Mouse (Mus musculus) gastrocnemius, adult 2 months (tissue): ENCODE measurements at regions not wholly inside any gene's neighbourhood (a gene's known extent, or its start where the extent isn't known, plus 50 kb on each side); places are given as distances from the start of the nearest gene placed in this dataset.
"Not testable (repeated sequence)": the region's sequence is repeated elsewhere in the genome, so short reads cannot be mapped to it uniquely, and the experiment has no call there.

Source experiments
- DNase-seq: peaks from one replicate; pipeline ENCODE4 v3.0.0; 2022
- H3K27ac ChIP-seq: fragments of 200-600 bp; 2 replicates; pipeline ENCODE4 v1.8.1; 2022; ENCODE audit warnings: mild to moderate bottlenecking
- H3K4me3 ChIP-seq: fragments of 200-600 bp; 2 replicates; pipeline ENCODE4 v1.8.1; 2022; ENCODE audit warnings: mild to moderate bottlenecking, moderate library complexity
- CTCF ChIP-seq: fragments of 200-600 bp; IDR thresholded peaks from 2 replicates; pipeline ENCODE4 v1.8.1; 2022; ENCODE audit warnings: antibody characterized with exemption, mild to moderate bottlenecking, moderate library complexity
- intact Hi-C: fragments of 180-260 bp; cut with DNase I; formaldehyde crosslinking; loops from one replicate; pipeline ENCODE4 v1.15.1; 2025

DNA sequence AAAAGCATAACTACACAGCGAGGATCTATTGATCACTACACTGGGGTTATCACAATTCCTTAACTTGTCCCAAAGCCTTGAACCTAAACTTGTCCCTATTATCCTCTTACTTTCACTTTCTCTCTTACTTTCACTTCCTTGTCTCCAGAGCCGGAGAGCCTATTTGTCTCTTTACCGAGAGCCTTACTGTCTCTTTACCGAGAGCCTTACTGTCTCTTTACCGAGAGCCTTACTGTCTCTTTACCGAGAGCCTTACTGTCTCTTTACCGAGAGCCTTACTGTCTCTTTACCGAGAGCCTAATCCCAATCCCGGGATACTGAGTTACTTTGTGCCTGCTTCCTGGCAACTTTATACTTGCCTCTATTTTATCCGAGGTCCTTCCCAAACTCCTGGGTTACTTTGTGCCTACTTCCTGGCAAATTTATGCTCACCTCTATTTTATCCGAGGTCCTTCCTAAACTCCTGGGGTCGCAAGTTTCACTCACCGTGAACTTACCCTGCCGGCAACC, 335.3 kb upstream of the Ccng1 start:
- intact Hi-C loops, H3K4me3 ChIP-seq, DNase-seq, H3K27ac ChIP-seq: not testable (repeated sequence)

DNA sequence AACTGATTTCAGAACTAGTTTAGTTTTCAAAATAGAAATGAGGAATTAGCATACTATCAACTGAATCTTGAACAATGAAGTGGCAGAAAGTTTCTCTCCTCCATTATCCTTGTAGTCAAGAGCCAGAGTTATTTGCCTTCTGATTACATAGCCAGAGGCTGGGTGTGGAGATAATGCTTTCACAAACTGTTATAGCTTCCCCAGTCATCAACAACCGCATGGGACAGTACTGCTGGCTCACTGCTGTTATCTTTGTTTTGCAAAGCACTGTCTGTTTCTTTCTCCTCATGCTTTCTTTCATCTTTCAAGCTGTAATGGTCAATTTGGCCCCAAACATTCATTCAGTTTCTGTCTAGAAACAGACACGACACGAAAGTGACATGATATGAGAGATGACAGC, 308.5 kb upstream of the Ccng1 start:
- intact Hi-C loops, result no loop called here
- no peak for TF ChIP-seq CTCF

DNA sequence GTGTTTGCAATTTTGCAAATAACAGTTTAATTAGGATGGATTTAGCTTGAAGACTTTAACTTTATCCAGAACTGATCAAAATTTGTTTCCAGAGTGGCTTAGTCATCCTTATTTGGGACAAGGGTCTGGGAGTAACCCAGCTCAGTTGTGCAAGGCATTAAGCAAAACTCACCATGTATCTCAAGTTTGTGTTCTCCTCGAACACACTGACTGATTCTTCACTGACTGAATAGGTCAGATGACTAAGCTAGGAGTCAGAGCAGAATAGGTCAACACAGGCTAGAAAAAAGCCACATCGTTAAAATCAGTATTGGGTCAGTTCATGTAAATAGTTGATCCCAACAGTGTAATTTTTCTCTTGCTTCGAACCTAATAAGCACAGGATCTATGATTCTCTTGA, 302.7 kb upstream of the Ccng1 start:
- intact Hi-C loops, result no loop called here
- H3K27ac ChIP-seq, result no peak overlapping the region
- DNase-seq, result no peak
- no peak for TF ChIP-seq CTCF
- no peak overlapping the region for H3K4me3 ChIP-seq

More for the DNA sequence above, 308.5 kb upstream of the Ccng1 start:
- no peak for DNase-seq
- H3K4me3 ChIP-seq, result no peak overlapping the region
- no peak overlapping the region for H3K27ac ChIP-seq

DNA sequence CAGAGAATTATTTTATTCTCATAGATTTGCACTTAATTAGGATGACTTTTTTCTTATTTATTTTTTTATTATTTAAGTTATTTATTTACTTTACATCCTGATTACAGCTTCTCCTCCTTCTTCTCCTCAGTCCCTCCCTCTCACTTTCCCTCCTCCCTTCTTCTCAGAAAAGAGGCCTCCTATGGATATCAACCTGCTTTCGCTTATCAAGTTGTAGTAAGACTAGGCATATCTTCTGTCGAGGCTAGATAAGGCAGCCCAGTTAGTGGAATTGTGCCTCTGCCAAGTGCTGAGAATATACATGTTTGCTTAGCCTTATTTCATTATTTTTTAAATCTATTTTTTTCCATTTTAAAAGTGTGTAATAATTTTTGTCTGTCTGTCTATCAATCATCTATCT, 274.9 kb upstream of the Ccng1 start:
- Histone ChIP-seq H3K27ac (no peak overlapping the region), H3K4me3 (no peak overlapping the region)
- no peak for TF ChIP-seq CTCF
- DNase-seq, result no peak
- intact Hi-C loops, result no loop called here

DNA sequence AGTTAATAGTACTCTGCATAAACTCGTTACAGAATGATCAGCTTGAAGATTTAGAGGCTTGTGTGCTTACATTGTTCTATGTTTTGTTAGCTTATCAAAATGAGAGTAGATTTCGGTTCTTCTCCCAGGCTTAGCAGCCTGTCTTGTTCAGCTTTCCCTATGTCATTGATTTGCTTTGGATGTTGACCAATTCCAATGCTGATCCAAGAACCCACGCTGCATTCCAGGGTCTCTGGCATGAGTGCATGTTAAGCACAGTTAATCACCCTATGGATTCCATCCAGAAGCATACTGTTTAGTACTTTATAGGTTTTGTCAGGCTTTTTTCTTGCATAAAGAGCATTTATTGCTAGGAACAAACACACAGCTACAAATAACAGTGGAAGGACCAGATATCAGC, 255.0 kb upstream of the Ccng1 start:
- no peak for DNase-seq
- H3K4me3 ChIP-seq, result no peak overlapping the region
- H3K27ac ChIP-seq, result no peak overlapping the region
- TF ChIP-seq CTCF, result no peak
- intact Hi-C loops, result no loop called here

DNA sequence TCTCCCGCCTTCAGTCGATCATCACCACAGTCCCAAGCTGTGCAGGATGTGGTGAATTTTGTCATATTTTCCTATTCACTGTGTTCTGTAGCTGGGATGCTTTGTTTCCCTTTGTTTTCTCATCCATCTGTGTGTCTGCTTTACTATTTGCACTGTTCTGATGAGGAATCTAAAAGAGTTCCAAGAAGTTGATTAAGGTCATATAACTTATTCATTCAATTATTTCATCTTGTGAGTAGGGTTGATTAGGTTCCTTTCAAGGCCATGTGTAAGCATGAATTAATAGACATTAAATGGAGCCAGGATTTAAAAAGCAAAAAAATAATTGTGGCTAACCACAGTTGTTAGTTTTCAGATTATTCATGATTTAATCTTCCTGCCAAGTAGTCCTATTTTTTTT, 217.7 kb upstream of the Ccng1 start:
- Histone ChIP-seq H3K27ac (no peak overlapping the region), H3K4me3 (no peak overlapping the region)
- no peak for DNase-seq
- intact Hi-C loops, result no loop called here
- TF ChIP-seq CTCF, result no peak

DNA sequence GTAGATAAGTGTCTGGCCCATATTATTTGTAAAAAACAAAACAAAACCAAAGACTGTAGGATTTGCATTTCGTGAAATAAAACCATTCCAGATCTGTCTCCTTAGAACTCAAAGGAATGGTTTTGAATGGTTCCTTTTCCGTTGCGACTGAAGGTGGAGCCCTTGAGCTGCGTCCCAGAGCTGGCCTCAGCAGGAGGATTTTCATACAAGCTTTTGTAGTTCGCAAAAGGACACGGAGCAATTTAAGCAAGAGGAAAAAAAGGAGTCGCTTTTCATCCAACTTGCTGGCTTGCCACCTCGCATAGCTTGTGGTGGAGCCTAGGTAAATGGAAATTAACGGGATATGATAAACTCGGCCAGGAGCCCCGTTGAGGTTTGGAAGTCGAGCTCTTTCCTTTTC, 172.1 kb upstream of the Ccng1 start:
- no peak overlapping the region for H3K27ac ChIP-seq
- intact Hi-C loops, result no loop called here
- H3K4me3 ChIP-seq, result peak overlapping the region; percentile 54
- DNase-seq, result peak; percentile 22
- peak; percentile 61 for TF ChIP-seq CTCF

DNA sequence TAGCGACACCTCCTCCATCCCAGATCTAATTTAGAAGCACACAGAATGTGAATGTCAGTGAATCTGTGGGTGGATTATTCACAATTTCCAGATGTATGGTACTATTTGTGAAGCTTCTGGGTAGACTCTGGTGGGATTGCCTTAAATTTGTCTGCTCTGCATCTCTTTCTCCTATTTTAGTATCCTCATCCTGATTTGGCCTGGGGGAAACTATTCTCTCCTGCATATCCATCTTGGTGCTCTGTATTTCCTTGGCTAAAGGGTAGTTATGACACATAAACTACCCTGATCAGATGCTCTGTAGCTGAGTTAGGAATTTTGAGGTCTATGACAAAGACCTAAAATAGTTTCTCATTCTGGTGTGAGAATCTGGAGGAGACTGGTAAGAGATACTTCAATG, 136.4 kb upstream of the Ccng1 start:
- no peak overlapping the region for H3K27ac ChIP-seq
- no peak overlapping the region for H3K4me3 ChIP-seq
- DNase-seq, result no peak
- intact Hi-C loops, result no loop called here
- no peak for TF ChIP-seq CTCF

DNA sequence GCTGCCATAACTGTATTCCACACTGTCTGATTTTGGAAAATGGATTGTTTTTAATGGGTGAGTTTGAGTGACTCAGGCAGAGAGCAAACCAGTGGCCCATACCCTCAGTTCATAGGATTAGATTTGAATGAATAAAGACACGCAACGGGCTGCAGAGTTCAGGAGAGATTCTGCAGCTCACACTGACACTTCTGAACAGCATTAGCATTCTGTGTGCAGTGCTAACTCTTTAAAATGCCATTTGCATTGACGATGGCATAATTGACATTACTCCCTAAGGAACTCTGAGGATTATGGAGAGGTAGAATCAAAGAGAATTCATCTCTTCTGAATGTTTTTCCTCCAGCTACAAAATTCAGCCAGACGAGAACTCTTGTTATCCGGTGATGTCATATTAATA, 129.4 kb upstream of the Ccng1 start:
- H3K27ac ChIP-seq, result no peak overlapping the region
- no peak for TF ChIP-seq CTCF
- H3K4me3 ChIP-seq, result no peak overlapping the region
- intact Hi-C loops, result no loop called here
- no peak for DNase-seq

DNA sequence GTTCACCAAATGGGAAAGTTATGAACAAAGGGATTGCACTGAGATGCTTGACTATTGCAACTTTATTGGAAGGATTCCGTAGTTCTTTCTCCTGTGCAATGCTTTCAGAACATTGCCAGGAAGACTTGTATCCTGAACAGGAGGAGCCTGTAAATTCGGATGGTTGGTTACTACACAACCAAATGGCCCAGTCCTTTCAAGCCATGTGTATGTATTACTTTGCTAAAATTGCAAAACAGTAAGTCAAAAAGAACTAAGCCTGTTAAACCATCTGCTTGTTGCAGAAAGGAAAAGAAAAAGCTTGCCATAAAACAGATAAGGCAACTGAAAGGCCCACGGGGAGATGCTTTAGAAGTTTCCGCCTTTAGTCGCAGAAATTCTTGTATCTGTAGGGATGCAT, 124.5 kb upstream of the Ccng1 start:
- intact Hi-C loops, result no loop called here
- Histone ChIP-seq H3K4me3 (no peak overlapping the region), H3K27ac (no peak overlapping the region)
- DNase-seq, result no peak
- no peak for TF ChIP-seq CTCF

DNA sequence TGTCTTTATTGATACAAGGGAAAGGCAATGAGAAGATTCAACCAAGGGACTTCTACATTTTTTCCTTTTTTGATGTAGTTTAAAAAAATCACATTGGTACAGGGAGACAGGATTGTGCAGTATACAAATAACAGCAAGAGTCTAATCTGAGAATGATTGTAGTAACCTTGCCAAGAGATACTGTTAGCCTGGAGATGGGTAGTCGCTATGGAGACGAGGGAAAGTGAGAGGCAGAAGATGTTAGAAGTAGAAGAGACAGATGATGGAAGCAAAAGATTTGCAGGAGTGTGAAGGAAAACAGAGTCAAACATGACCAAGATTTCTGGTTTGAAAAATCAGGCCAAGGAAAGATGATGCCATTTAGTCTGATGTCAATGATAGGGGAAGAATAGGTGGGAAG, 117.9 kb upstream of the Ccng1 start:
- intact Hi-C loops, result no loop called here

DNA sequence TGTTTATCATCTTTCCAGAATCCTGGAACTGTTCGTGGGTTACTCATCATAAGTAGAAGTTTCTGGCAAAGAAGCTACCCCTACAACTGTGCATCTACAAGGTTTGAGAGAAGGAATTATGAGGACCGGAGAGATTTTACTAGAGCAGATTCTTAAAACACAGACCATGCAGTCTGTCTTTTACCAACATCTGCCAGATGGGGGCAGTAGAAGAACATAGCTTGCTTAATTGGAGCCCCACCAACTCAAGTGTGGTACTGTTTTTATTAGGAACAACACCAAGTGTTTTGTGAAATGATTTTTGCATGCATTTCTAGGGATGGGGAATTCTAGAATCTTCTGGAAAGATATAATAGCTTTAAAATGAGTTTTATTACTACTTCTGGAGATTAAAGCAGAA, 110.6 kb upstream of the Ccng1 start:
- Histone ChIP-seq H3K4me3 (no peak overlapping the region), H3K27ac (no peak overlapping the region)
- TF ChIP-seq CTCF, result peak; percentile 54
- no peak for DNase-seq
- intact Hi-C loops, result no loop called here

More for the DNA sequence above, 117.9 kb upstream of the Ccng1 start:
- DNase-seq, result no peak
- Histone ChIP-seq H3K4me3 (no peak overlapping the region), H3K27ac (no peak overlapping the region)
- no peak for TF ChIP-seq CTCF

DNA sequence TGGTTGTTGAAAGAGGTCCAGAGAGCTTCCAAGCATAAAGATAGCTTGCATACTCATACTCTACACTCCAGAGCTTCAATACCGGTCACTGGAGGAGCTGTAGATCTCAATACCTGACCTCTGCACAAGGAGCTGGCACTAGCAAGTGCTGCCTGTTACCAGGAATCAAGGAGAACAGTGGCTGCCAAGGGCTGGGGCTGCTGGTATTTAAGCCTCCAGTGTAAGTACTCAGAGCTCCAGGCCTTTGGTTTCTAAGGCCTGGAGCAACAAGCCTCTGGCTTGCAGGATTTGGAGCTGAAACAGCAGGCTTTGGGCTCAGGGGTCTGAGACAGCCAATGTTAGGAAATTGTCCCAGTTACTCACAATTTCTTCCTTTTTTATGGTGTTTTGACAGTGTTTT, 96.2 kb upstream of the Ccng1 start:
- Histone ChIP-seq H3K27ac (peak overlapping the region; percentile 73), H3K4me3 (no peak overlapping the region)
- no peak for TF ChIP-seq CTCF
- DNase-seq, result peak; percentile 31
- intact Hi-C loops, result no loop called here

DNA sequence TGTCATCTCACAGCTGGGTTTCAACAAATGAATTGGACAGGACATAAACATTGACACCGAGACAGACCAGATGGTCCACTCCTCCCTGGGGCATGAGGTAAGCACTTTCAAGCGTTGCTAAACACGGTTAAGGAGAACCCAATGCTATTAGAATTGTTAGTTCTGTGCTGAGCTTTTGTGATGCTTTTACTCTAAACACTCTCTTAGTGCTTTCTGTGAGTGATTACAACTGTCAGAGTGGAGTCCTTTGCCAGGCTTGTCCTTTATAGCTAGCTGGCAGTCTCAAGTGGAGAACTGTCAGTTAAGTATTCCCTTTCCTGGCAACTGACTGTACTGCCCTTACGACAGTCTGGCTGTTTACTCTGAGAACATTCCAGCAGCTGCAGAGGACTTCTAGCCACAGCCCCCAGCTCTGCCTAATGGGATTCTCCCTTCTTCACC, 95.6 kb upstream of the Ccng1 start:
- TF ChIP-seq CTCF, result no peak
- peak; percentile 24 for DNase-seq
- no peak overlapping the region for H3K4me3 ChIP-seq
- intact Hi-C loops, result no loop called here
- H3K27ac ChIP-seq, result peak overlapping the region; percentile 73

DNA sequence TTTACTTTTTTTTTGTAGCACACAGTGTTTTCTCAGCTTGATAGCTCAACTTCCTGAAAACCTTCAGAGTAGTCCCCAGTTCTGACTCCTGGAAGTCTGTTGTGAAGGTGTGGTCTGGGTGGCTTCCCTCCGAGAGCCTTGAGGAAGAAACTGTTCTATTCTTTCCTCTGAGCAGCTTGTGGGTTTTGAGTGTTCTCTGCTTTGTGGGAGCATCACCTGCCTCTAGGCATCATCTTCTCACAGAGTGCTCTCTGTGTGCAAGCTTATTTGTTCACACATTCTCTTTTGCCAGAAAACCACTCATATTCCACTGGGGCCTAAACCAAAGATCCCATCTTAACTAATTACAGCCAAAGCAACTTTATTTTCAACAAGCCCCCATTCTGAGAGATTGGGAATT, 91.5 kb upstream of the Ccng1 start:
- no peak for TF ChIP-seq CTCF
- Histone ChIP-seq H3K4me3 (no peak overlapping the region), H3K27ac (no peak overlapping the region)
- intact Hi-C loops, result no loop called here
- DNase-seq, result no peak
